Mouse (Mus musculus) C3H10T1/2 (cell line): ENCODE results near the gene Tsku. TPM values are rescaled to one million over a fixed set of nuclear protein-coding genes. Genes with fewer than 3 reads are reported as not detected.

ENCODE experiments used
- polyA plus RNA-seq, 2 experiments: library from polyadenylated mRNA; unstranded; fragments of >200 nt; fragmentation: generic; extraction: Trizol; gene quantifications; one replicate each; pipeline ENCODE4 v1.2.1; 2012; ENCODE audit warnings: missing spikeins in 2 of 2

Gene Tsku
- polyA plus RNA-seq: 10 to 100 TPM in 1 of 2 experiments, 1 to 10 TPM in 1; 5.0 to 25.5 TPM

DNA sequence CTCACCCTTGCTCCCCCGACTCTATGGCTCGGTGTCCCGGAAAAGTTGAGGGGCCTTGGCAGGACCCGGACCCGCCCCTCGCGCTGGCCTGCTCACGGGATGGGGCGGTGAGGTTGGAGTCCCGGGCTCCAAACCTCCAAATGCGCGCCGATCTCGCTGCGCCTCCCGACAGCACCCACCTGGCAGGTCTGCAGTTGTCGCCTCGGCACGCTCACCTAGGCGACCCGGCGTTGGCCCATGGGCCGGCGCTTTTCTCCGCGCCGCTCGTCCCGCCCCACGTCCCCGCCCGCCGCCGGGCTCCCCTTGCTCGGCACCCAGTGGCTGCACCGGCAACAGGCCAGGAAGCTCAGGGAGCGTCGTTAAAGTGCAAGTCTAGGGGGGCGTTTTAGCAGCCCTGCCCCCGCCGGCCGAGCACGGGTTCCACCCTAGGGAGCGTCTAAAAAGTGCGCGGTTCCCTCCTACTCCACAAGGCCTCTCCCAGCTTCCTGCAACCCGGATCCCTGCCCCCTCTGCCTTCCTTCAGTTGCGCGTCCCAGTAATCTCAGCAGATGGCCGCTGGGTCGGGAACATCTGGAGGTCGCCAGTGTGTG lies at the start of gene Tsku:
Gene Tsku, minus strand, starts transcription at position 266 of the 590 bp plus-strand sequence.

DNA sequence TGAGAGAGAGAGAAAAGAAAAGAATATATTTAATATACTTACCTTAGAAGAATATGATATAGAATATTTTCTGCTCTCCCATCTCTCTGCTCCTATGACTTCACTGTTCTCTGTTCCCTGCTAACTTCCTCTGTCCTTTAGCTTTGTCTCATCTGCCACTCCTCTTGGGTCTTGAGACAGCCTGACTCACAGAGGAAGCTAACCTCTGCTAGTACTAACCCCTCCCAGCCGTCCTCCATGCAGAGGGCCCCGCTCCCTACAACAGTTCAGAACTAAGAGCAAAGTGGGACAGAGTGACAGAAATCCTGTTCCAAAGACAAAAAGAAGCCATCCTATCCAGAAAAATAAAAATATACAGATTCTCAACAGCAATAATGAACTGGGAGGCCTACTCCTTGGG lies 40.0 kb downstream of the Tsku start, which contains the start of gene Acer3:
Gene Acer3, minus strand, starts transcription at position 126 of the 400 bp plus-strand sequence.

Other genes with a start within 250 kb of the Tsku start
- gene Myo7a, start 241.8 kb downstream of the Tsku start, polyA plus RNA-seq: 1 to 10 TPM in 1 of 2 experiments, under 1 TPM in 1; 0.11 to 3.2 TPM
- under 1 TPM; 0.16 to 0.20 TPM for gene Omp, start 215.8 kb downstream of the Tsku start, polyA plus RNA-seq
- 1 to 10 TPM; 1.7 to 8.3 TPM for gene Capn5, start 183.1 kb downstream of the Tsku start, polyA plus RNA-seq
- gene B3gnt6, start 161.8 kb downstream of the Tsku start, polyA plus RNA-seq: under 1 TPM in 1 of 2 experiments, not detected in 1; 0.20 TPM
- gene Acer3, start 40.1 kb downstream of the Tsku start, polyA plus RNA-seq: 10 to 100 TPM in 1 of 2 experiments, 1 to 10 TPM in 1; 1.2 to 20.3 TPM
- under 1 TPM in 1 of 2 experiments, not detected in 1; 0.20 TPM for gene Gucy2d, start 79.1 kb upstream of the Tsku start, polyA plus RNA-seq
- gene Lrrc32, start 128.0 kb upstream of the Tsku start, polyA plus RNA-seq: 1 to 10 TPM in 1 of 2 experiments, under 1 TPM in 1; 0.11 to 1.3 TPM